Mouse (Mus musculus) stomach, embryonic 15.5 days (tissue): ENCODE measurements at regions not wholly inside any gene's neighbourhood (a gene's known extent, or its start where the extent isn't known, plus 50 kb on each side); places are given as distances from the start of the nearest gene placed in this dataset.
"Not testable (repeated sequence)": the region's sequence is repeated elsewhere in the genome, so short reads cannot be mapped to it uniquely, and the experiment has no call there.

Experiments
- ATAC-seq: fragments of 200-750 bp; cut with Nextera tagmentation; 2 replicates; pipeline ENCODE4 v1.8.0; 2017; ENCODE audit warnings: low read depth, moderate number of reproducible peaks, moderate TSS enrichment; ENCODE audit not compliant: insufficient read depth, low FRiP score
- H3K27ac ChIP-seq: fragments of 300-500 bp; sonication (generic); 2 replicates; pipeline ENCODE4 v1.5.1; 2015; ENCODE audit warnings: mild to moderate bottlenecking, inconsistent platforms
- H3K27me3 ChIP-seq: fragments of 300-500 bp; sonication (generic); replicated peaks from 2 replicates; pipeline ENCODE4 v1.6.1; 2015; ENCODE audit warnings: inconsistent platforms
- H3K36me3 ChIP-seq: fragments of 300-500 bp; sonication (generic); 2 replicates; pipeline ENCODE4 v1.6.1; 2015; ENCODE audit warnings: inconsistent platforms
- H3K4me1 ChIP-seq: fragments of 300-500 bp; sonication (generic); 2 replicates; pipeline ENCODE4 v1.6.1; 2015; ENCODE audit warnings: inconsistent platforms
- H3K4me2 ChIP-seq: fragments of 300-500 bp; sonication (generic); 2 replicates; pipeline ENCODE4 v1.6.1; 2015; ENCODE audit warnings: mild to moderate bottlenecking, inconsistent platforms
- H3K4me3 ChIP-seq: fragments of 300-500 bp; sonication (generic); replicated peaks from 2 replicates; pipeline ENCODE4 v1.5.1; 2015; ENCODE audit warnings: inconsistent platforms
- H3K9ac ChIP-seq: fragments of 300-500 bp; sonication (generic); 2 replicates; pipeline ENCODE4 v1.6.1; 2015; ENCODE audit warnings: inconsistent platforms
- H3K9me3 ChIP-seq: fragments of 300-500 bp; sonication (generic); 2 replicates; pipeline ENCODE4 v1.6.1; 2016; ENCODE audit warnings: inconsistent platforms
- WGBS: fragments of 180-500 bp; shearing (Covaris S2); methylation state at CpG from one replicate; pipeline ENCODE4 v1.1.7; 2015; 5-methylcytosine and 5-hydroxymethylcytosine counted together

GRCm38 (mm10) chr2:64417129-64417528 is 319.3 kb upstream of the Fign start:
- H3K9me3 ChIP-seq, H3K9ac ChIP-seq, H3K36me3 ChIP-seq, H3K27me3 ChIP-seq, ATAC-seq, H3K4me1 ChIP-seq, H3K27ac ChIP-seq, H3K4me3 ChIP-seq, H3K4me2 ChIP-seq: not testable (repeated sequence)

GRCm38 (mm10) chr2:64413846-64414245 is 316.0 kb upstream of the Fign start:
- 49% methylated on average over 1 of the region's 1 CpGs for WGBS
- no peaks in the 10 kb centered on the region for H3K27me3 ChIP-seq
- no peaks in the 10 kb centered on the region for H3K36me3 ChIP-seq
- no peak for ATAC-seq
- no peak overlapping the region for H3K27ac ChIP-seq
- no peak overlapping the region for H3K4me2 ChIP-seq
- no peak overlapping the region for H3K9ac ChIP-seq
- no peaks in the 10 kb centered on the region for H3K9me3 ChIP-seq
- no peaks in the 10 kb centered on the region for H3K4me1 ChIP-seq
- no peak overlapping the region for H3K4me3 ChIP-seq

DNA sequence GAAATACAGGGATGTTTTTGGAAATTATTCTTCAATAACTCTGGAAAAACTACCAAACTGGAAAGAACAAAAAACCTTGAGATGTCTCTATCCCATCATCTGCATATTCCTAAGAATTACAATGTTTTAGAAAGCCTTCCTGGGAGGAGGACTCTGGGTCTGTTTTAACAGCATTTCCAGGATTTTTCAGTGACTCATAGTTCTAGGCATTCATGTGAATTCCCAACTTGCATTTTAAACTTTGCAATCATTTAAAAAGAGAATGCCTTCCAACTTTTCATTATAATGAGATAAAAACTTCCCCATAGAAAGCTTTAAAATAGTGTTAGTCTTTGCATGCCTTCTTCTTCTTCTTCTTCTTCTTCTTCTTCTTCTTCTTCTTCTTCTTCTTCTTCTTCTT is 315.4 kb upstream of the Fign start:
- no peak for ATAC-seq

GRCm38 (mm10) chr2:64395946-64396345 is 298.1 kb upstream of the Fign start:
- Histone ChIP-seq H3K36me3 (no peaks in the 10 kb centered on the region), H3K9ac (no peak overlapping the region), H3K4me3 (no peak overlapping the region), H3K27ac (no peak overlapping the region), H3K4me2 (no peak overlapping the region), H3K27me3 (no peaks in the 10 kb centered on the region), H3K4me1 (no peaks in the 10 kb centered on the region), H3K9me3 (no peaks in the 10 kb centered on the region)
- 78% methylated on average over 4 of the region's 4 CpGs for WGBS
- no peak for ATAC-seq

More for the DNA sequence above, 315.4 kb upstream of the Fign start:
- Histone ChIP-seq H3K36me3 (no peaks in the 10 kb centered on the region), H3K27ac (no peak overlapping the region), H3K4me2 (no peak overlapping the region), H3K4me1 (no peaks in the 10 kb centered on the region), H3K4me3 (no peak overlapping the region), H3K9ac (no peak overlapping the region), H3K27me3 (no peaks in the 10 kb centered on the region), H3K9me3 (no peaks in the 10 kb centered on the region)

- Histone ChIP-seq H3K4me2 (no peak overlapping the region), H3K27me3 (no peaks in the 10 kb centered on the region), H3K9ac (no peak overlapping the region), H3K27ac (no peak overlapping the region), H3K36me3 (no peaks in the 10 kb centered on the region), H3K4me3 (no peak overlapping the region), H3K4me1 (no peaks in the 10 kb centered on the region), H3K9me3 (no peaks in the 10 kb centered on the region)
- WGBS: 54% methylated on average over 11 of the region's 11 CpGs
- ATAC-seq: peak; percentile 35; the same call in 1 of the 2 replicates
Observed at GRCm38 (mm10) chr2:64394619-64395294, 296.9 kb upstream of the Fign start.

DNA sequence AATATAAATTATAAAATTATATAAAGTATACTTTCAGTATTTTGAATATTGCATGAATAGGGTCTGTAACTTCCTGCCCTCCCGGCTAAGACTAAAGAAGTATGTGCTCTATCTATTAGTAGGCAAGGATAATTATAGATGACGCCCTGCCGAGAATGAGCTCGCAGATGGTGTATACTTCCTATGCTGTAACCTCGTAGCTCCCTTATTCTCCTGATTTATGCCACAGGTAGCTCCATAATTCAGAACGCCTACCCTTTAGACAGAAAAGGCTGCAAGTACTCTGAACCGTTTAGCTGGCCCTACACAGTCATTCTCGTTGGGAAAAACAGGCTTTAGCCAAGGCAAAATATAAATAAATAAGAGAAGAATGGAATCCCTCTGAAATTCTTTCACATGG is 296.4 kb upstream of the Fign start:
- Histone ChIP-seq H3K9me3 (no peaks in the 10 kb centered on the region), H3K27ac (no peak overlapping the region), H3K4me1 (no peaks in the 10 kb centered on the region), H3K27me3 (no peaks in the 10 kb centered on the region), H3K4me3 (no peak overlapping the region), H3K36me3 (no peaks in the 10 kb centered on the region), H3K9ac (no peak overlapping the region), H3K4me2 (no peak overlapping the region)
- 61% methylated on average over 8 of the region's 8 CpGs for WGBS
- ATAC-seq: no peak

GRCm38 (mm10) chr2:64369791-64370190 is 272.0 kb upstream of the Fign start:
- ATAC-seq: no peak
- Histone ChIP-seq H3K4me1 (no peaks in the 10 kb centered on the region), H3K27ac (no peak overlapping the region), H3K9me3 (no peaks in the 10 kb centered on the region), H3K36me3 (no peaks in the 10 kb centered on the region), H3K27me3 (no peaks in the 10 kb centered on the region), H3K4me2 (no peak overlapping the region), H3K9ac (no peak overlapping the region), H3K4me3 (no peak overlapping the region)
- 66% methylated on average over 2 of the region's 2 CpGs for WGBS

DNA sequence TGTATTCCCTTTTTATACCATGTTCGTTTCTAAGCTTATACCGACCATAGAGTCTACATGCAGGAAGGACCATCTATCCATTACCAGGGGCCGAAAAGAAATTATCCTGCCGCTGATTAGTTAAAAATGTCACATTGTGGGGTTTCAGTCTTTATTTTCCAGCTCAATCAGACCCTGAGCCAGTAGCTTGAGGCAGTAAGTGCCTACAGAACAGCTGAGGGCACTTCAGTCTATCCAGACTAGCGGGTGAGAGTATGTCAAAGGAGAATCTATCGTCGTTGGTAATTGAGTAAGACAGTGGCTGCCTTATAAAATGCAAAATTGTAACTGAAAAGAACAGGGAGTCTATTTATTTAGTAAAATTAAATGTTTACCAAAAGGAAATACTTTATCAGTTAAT is 269.4 kb upstream of the Fign start:
- Histone ChIP-seq H3K27ac (no peak overlapping the region), H3K9me3 (no peaks in the 10 kb centered on the region), H3K9ac (no peak overlapping the region), H3K4me2 (no peak overlapping the region), H3K4me3 (no peak overlapping the region), H3K27me3 (no peaks in the 10 kb centered on the region), H3K4me1 (no peaks in the 10 kb centered on the region), H3K36me3 (no peaks in the 10 kb centered on the region)
- ATAC-seq: no peak
- 91% methylated on average over 7 of the region's 7 CpGs for WGBS

DNA sequence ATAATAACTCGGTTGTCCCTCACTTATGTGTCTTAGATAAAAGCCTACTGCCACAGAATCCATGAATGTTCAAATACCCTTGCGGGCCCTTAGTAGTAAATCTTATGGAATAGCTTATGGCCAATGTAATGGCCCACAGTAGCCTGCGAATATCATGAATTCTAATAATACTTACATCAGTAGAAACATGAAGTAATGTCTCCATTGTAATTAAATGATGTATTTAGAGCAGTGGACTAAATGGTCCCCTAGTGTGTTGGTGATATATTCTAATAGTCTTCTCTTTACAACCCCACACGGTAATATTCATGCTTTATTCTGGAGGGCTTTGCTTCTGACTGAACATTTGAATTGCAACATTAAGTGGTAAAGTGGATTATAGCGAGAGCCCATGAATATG is 268.7 kb upstream of the Fign start:
- Histone ChIP-seq H3K9ac (no peak overlapping the region), H3K4me1 (no peaks in the 10 kb centered on the region), H3K9me3 (no peaks in the 10 kb centered on the region), H3K4me3 (no peak overlapping the region), H3K36me3 (no peaks in the 10 kb centered on the region), H3K4me2 (no peak overlapping the region), H3K27me3 (no peaks in the 10 kb centered on the region), H3K27ac (no peak overlapping the region)
- WGBS: 90% methylated on average over 5 of the region's 5 CpGs
- no peak for ATAC-seq

- Histone ChIP-seq H3K27ac (no peak overlapping the region), H3K4me2 (no peak overlapping the region), H3K4me3 (no peak overlapping the region), H3K36me3 (no peaks in the 10 kb centered on the region), H3K4me1 (no peaks in the 10 kb centered on the region), H3K9ac (no peak overlapping the region), H3K27me3 (no peaks in the 10 kb centered on the region), H3K9me3 (no peaks in the 10 kb centered on the region)
- 97% methylated on average over 4 of the region's 4 CpGs for WGBS
- ATAC-seq: no peak
Observed at GRCm38 (mm10) chr2:64356286-64356685, 258.4 kb upstream of the Fign start.

- H3K9ac ChIP-seq: no peak overlapping the region
- 65% methylated on average over 2 of the region's 2 CpGs for WGBS
- H3K4me1 ChIP-seq: no peaks in the 10 kb centered on the region
- no peaks in the 10 kb centered on the region for H3K9me3 ChIP-seq
- ATAC-seq: no peak
- no peak overlapping the region for H3K27ac ChIP-seq
- H3K4me3 ChIP-seq: no peak overlapping the region
- no peak overlapping the region for H3K4me2 ChIP-seq
- no peaks in the 10 kb centered on the region for H3K27me3 ChIP-seq
- H3K36me3 ChIP-seq: no peaks in the 10 kb centered on the region
Observed at GRCm38 (mm10) chr2:64325499-64325898, 227.7 kb upstream of the Fign start.
